Mouse (Mus musculus) cortical plate, adult 2 months (tissue): ENCODE data around the gene Shisa8.

Source experiments
- CTCF ChIP-seq: fragments of 200-500 bp; IDR thresholded peaks from 2 replicates; pipeline ENCODE4 v1.5.1; 2011; ENCODE audit warnings: mild to moderate bottlenecking, control low read depth, low read length; ENCODE audit not compliant: insufficient read depth; ENCODE audit errors: extremely low read depth
- POLR2A ChIP-seq: fragments of 200-500 bp; IDR thresholded peaks from 2 replicates; pipeline ENCODE4 v1.6.1; 2011; ENCODE audit warnings: mild to moderate bottlenecking, low read length, control low read depth; ENCODE audit not compliant: insufficient read depth; ENCODE audit errors: extremely low read depth

DNA sequence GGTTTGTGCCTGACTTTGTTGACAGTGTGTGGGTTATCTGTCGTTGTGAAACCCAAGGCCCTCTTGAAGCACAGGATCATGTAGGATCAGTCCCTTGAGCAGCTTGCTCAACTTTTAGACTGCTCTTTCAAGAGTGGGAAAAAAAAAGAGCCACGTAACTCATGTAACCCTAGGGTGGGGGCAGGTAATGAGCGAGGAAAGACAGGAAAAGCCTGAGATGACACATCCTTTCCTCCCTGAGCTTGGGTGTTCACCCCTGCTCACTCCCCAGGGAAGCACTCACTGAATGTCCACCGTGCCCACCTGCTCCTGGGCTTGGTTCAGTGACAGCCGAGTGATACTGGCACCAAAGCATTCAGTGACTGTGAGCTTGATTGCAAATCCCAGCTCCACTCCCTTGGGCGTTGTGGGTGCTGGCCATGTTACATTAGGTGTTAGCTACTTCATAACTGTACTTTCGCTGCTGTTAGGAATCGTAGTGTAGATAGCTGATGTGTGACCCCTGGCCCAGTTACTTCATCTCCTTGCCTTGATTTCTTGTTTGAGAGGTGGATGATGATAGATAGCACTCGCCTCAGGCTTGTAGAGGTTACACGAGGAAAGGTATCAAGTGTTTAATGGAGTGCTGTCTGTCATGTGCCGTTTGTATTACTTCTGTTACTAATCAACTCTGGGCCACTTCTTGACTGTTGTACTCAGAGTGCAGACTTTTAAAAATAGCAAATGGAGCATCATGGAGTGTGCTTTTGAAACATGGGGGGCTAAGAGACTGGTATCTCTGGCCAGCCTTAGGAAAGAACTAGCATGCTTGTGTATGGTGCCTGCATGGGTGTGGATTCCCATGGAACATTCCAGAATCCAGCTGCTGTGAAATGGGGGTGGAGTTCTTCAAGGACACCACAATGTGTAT is 51.6 kb downstream of the Shisa8 start:
- TF ChIP-seq CTCF (no peak), POLR2A (no peak)
